9 mouse cellular contexts compared by ENCODE assay signal in the genomic region with DNA sequence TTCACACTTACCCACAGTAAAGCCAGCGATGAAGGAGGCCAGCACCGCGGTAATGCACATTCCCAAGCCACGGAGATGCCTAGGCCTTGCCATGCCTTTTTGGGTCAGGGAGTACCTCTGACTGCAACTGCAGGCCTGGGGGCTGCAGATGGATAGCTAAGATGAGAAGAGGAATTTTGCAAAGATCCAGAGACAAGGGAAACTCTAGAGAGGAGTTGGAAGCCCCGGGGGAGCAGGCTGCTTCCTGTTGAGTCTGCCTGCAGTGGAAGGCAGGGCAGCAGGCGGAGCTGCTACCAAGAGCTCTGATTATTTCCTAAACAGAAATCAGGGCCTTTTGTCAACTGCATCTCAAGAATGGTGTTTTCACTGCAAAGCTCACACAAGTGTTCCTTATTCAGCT. TPM values are rescaled to one million over a fixed set of nuclear protein-coding genes. Genes with fewer than 3 reads are reported as not detected.
A peak's percentile ranks its signal among the peaks of the same experiment; 100 is the strongest.
DNase-seq lines count a peak whose midpoint lies in the region; ATAC-seq lines count a peak whose summit lies in the region.
"Had no signal": no experiment of that assay in that cellular context is flagged by ENCODE, and none has a peak within 500 bp of the region (broad histone marks: within the 10 kb centered on the region; RNA-seq: fewer than 3 reads in every experiment).

No protein-coding gene starts in this region.

- no peak overlapping the region for H3K27ac ChIP-seq in kidney, embryonic 15.5 days

- H3K9me3 ChIP-seq in kidney, embryonic 15.5 days (replicated peaks) = 0 out of 2 replicates have a peak, but pooled peaks cover 2% of the 10 kb centered on the region

- WGBS in kidney, embryonic 15.5 days = 28% methylated on average over 6 of the region's 6 CpGs

- H3K9ac ChIP-seq in kidney, embryonic 15.5 days = no peak overlapping the region

- H3K4me1 ChIP-seq in kidney, embryonic 15.5 days = no peaks in the 10 kb centered on the region

- H3K36me3 ChIP-seq in kidney, embryonic 15.5 days = no peaks in the 10 kb centered on the region

- peak overlapping the region; percentile 37 for H3K4me2 ChIP-seq in kidney, embryonic 15.5 days

- H3K4me3 ChIP-seq in kidney, embryonic 15.5 days (replicated peaks) = peak overlapping the region; percentile 17; the same call in 1 of the 2 replicates

- peak; percentile 0 for DNase-seq in retina, postnatal 1 day
- no peak for DNase-seq in retina, embryonic 14.5 days (ENCODE audit: low spot score)
- DNase-seq in heart, adult 18-20 months = peak; percentile 46 to 63
- DNase-seq in yolk sac, embryonic 10.5 days (ENCODE audit: low spot score) = peak; percentile 2
- no peak for DNase-seq in spleen, postnatal 10 days (ENCODE audit: low spot score in 2 of 2)
- DNase-seq in adrenal gland, adult 18-20 months (ENCODE audit: low spot score in 2 of 2) = no peak
- no peak for DNase-seq in right cerebral cortex, adult 2 months (ENCODE audit: low spot score in 2 of 2)

- H3K27me3 ChIP-seq in kidney, embryonic 15.5 days = no peaks in the 10 kb centered on the region

- no peak for ATAC-seq in kidney, embryonic 15.5 days (replicated peaks; ENCODE audit: low FRiP score)

RNA-seq across cellular contexts. Expression of a gene that starts 17.0 kb away (rescaled TPM):
- total RNA-seq in heart, adult 18-20 months (2021) = 1 to 10 TPM; 6.1 to 6.6 TPM
- polyA plus RNA-seq in kidney, embryonic 15.5 days (2015; fragmentation: Nextera tagmentation; extraction: Ambion mirVana) = 6.8 and 8.1 TPM in 2 replicates
- 1 to 10 TPM; 4.2 to 4.6 TPM for total RNA-seq in adrenal gland, adult 18-20 months (2021)

RNA-seq across cellular contexts. Expression of a gene that starts 18.4 kb away (rescaled TPM):
- total RNA-seq in heart, adult 18-20 months (2021) = not detected
- not detected in 2 replicates for polyA plus RNA-seq in kidney, embryonic 15.5 days (2015; fragmentation: Nextera tagmentation; extraction: Ambion mirVana)
- total RNA-seq in adrenal gland, adult 18-20 months (2021) = not detected
- total RNA-seq: gastrocnemius, postnatal 4 days had no signal

RNA-seq across cellular contexts. Expression of a gene that starts 44.7 kb away (rescaled TPM):
- not detected for total RNA-seq in heart, adult 18-20 months (2021)
- 0.10 TPM in 1 of 2 replicates, not detected in the other for polyA plus RNA-seq in kidney, embryonic 15.5 days (2015; fragmentation: Nextera tagmentation; extraction: Ambion mirVana)
- total RNA-seq in adrenal gland, adult 18-20 months (2021) = not detected
- total RNA-seq: gastrocnemius, postnatal 4 days had no signal

Comparison
In these comparisons a context has a peak if more than half of its experiments do, and no peak if none do; other contexts are left out.
1. DNase-seq: peak in retina, postnatal 1 day (single experiment), heart, adult 18-20 months (2 of 2) and yolk sac, embryonic 10.5 days (single experiment); none in retina, embryonic 14.5 days (single experiment), spleen, postnatal 10 days (0 of 2), adrenal gland, adult 18-20 months (0 of 2) and right cerebral cortex, adult 2 months (0 of 2).